Mouse (Mus musculus): ENCODE measurements around the gene B230219D22Rik.
"Not testable (repeated sequence)": the region's sequence is repeated elsewhere in the genome, so short reads cannot be mapped to it uniquely, and the experiment has no call there.

Gene B230219D22Rik

DNA sequence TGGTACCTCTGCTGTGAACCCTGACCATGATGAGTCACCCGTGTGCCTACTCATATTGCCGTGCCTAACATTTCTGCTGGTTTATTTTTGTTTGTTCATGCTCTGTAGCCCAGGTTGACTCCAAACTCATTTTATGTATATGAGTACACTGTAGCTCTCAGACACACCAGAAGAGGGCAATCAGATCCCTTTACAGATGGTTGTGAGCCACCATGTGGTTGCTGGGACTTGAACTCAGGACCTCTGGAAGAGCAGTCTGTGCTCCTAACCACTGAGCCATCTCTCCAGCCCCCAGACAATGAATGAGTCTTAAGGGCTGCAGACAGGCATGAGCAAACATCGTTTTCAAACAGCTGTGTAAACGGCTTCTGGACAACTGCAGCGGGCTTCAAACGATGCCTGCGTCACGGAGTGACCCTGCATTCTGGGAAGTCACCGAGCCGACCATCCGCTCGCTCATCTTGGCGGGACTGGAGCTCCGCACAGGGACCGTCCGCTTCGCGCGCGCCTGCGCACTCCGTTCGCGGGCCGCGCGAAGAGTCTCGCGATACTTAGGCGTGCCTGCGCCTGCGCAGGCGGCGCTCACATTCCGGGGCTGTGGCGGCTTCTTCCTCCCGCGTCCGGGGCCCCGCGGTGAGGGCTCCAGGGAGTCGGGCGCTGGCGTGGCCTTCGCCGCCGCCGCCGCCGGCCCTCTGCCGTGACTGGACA lies at the start of gene B230219D22Rik:
TSS of gene B230219D22Rik (plus strand) at position 590 of the 708 bp plus-strand sequence.
- in situ Hi-C loops (cut with MboI), result no loop called here

DNA sequence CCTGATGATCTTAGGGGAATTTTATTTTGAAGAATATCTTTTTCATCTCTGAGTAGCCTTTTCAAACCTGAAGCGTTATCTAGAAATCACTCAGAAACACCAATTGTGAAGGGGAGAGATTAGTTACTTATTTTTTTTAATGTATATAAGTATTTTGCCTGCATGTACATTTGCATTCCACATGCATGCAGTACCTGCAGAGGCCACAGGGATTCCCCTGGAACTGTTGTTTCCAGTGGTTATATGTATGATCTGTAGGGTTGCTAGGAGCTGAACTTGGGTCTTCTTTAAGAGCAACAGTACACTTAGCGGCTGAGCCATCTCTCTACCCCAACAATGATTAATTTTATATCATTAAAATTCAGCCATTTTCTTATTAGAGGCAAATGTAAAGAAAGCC lies 48.4 kb upstream of the B230219D22Rik start:
- in situ Hi-C loops (cut with MboI), result no loop called here

DNA sequence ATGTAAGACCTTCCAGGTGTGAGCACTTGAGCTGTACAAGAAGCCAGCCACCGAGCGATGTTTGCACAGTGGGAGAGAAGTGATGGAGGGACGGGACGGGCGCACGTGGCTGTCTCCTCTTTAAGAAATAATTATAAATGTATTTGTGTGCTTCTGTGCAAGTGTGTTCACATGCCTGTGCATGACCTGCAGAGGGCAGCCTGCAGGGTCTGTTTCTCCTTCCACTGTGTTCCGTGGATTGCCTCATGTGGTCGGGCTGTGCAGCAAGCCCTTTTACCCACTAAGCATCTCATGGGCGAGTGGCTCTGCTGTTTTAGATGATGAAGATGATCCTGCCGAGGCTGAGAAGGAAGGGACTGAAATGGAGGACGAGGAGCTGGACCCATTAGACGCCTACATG lies 42.8 kb upstream of the B230219D22Rik start:
- in situ Hi-C loops (cut with MboI), result no loop called here

DNA sequence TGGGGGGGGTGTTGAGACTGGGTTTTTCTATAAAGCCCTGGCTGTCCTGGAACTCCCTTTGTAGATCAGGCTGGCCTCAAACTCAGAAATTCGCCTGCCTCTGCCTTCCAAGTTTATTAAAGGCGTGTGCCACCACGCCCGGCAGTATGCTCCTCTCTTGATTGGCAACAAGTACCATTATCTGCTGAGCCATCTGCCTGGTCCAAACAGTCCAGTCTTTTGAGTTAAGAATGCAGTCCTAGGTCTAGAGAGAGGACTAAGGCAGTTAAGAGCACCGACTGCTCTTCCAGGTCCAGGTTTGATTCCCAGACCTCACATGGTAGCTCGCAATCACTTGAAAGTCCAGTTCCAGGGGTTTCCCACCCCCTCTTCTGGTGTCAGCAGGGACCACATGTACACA lies 41.9 kb upstream of the B230219D22Rik start:
- in situ Hi-C loops (cut with MboI), result no loop called here

DNA sequence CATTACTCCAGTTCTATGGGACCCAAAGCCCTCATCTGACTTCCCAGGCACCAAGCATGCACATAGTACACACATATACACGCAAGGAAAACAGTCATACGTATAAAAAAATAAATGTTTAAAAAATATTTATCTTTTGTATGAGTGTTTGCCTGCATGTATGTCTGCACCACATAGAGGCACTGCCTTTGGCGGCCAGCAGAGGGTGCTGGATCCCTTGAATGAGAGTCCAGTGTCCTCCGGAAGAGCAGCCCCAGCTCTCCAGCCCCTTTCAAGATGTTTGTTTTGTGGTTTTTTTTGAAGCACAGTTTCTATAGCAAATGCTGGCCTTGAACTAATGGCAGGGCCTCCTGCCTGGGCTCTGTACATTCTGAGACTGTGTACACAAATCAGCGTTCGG lies 24.4 kb upstream of the B230219D22Rik start:
- in situ Hi-C loops (cut with MboI), result no loop called here

DNA sequence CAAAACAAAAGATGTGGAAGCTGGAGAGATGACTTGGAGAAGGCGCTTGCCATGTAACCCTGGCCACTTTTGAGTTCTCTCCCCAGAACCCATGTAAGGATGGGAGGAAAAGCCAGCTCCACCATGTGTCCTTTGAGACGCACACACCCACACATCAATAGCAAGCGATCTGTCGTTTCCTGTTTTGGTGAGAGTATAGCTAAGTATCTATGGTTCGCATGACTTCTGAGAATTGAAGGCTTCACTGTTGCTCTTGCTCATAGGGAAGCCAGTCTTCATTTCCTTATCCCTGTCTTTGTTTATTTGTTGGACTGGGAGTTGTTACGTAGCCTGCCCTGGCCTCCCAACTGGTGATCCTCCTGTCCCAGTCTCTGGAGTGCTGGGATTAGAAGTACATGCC lies 20.2 kb upstream of the B230219D22Rik start:
- in situ Hi-C loops (cut with MboI), result no loop called here

DNA sequence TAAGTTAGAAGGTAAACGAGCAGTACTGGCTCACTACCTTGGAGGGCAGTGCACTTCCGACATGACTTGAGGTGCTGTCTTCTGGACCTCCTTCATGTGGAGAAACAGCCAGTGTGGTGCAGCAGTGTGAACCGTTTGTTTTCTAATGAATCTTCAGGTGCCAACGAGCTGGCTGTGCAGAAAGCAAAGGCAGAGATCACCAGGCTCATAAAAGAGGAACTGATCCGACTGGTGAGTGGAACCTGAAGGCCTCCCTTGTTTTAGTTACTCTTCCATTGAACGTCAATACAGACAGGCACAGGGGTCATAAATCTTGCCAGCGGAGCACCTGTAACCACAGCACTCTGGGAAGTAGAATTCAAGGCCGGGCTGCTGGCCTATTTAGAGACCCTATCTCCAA lies 15.6 kb upstream of the B230219D22Rik start:
- in situ Hi-C loops (cut with MboI), result no loop called here

DNA sequence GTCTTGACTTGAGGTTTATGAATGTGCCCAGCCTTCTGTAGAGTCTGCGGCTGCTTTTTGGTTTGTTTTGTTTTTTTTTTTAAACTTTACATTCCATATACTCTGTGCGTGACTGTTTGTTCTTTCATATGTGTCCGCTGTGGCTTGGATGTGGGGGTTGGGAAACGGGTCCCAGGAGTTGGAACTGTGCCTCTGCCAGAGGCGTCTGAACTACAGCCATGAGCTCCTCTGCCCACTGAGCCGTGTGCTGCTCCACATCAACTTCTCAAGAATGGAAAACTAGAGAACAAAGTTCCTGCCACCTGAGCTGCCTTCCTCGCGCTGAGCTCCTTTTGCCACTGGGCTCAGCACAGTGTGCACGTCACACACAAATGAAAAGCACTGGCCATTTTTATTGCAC lies 10.7 kb upstream of the B230219D22Rik start:
- in situ Hi-C loops (cut with MboI), result no loop called here

DNA sequence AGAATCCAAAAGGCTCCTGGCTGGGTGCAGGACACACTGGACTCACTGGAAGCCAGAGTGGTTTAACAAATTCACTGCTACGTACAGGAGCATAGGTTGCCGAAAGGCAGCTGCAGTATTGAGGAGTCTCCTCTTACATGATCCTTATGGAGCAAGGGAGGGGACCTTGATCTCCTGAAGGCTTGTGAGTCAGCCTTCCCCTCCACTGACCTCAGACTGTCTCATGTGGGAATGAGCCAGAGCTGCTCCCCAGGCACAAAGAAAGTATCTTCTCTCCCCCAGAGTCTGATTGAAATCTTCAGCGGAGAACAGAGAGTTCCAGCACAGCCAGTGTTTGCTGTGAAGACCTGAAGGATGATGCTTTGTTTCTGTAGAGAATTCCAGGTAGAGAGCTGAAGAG lies 9.3 kb upstream of the B230219D22Rik start:
- in situ Hi-C loops (cut with MboI), result no loop called here

DNA sequence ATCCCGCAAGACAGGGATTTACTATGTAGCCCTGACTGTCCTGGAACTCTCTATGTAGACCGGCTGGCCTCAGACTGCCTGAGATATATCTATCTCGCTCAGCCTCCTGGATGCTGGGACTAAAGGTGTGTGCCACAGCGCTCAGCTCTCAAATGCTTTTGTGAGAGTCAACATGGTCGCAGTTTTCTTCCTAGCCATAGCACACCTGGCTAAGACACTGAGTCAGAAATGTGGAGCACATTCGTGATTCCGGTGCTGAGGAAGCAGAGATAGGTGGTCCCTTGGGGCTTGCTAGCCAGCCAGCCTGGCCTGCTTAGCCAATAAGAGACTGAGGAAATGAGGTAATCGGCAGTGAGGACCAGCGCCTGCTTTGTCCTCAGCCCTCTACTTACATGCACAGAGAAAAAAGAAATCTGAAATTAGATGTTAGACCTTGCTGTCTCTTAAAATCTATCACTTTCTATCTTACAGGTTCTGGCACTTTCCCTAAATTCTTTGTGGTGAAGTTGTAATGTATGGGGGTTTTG lies 6.8 kb upstream of the B230219D22Rik start:
- in situ Hi-C loops (cut with MboI), result no loop called here

DNA sequence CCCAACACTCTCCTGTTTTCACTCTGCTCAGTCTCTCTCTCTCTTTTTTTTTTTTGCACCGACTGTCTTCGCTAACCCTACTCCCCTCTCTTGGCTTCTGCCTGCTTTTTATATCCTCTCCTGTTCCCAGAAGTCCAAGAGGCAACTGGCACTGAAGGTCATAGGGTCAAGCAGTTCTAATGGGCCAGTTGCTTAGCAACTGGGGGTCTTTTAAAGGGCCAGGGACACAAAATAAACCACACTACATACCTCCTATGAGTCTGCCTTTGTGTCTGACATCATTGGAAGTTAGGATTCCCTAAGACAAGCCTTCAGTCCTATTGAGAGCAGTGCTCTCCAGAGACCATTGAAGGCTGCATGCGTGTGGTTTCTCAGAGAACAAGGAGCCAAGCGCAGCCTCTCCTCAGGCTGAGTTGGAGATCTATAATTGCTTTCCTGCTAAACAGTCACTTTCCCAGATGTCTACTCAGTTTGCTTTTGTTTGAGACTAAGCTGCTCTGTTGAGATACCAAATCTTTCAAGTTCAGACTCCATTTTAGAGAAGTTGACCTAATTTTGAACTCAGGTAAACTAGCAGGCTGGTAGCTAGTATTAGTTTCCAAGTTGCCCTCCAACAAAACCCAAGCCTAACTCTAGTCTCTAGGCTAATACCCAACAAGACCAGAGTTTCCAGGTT lies 4.9 kb upstream of the B230219D22Rik start:
- in situ Hi-C loops (cut with MboI), result no loop called here

DNA sequence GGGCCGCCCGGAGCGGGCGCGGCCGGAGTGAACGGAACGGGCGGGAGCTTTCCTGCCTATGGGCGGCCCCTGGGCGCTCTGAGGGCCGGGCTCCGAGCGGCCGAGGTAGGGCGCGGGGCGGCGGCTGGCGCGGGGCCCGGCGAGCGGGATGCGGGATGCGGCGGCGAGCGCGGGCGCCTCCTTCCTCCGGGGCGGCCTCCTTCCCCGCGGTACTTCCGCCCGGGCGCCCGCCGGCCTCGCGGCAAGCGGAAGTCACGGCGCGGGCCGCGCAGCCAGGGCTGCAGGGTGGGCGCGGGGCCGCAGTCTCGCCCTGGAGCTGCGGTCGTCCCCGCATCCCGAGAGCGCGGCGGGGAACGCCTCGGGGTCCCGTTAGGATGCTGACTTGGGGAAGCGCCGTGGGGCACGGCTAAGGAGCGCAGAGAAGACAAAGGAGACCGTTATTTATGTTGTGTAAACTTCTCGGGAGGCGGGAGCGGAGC lies 358 bp downstream of the B230219D22Rik start:
- in situ Hi-C loops (cut with MboI), result no loop called here

DNA sequence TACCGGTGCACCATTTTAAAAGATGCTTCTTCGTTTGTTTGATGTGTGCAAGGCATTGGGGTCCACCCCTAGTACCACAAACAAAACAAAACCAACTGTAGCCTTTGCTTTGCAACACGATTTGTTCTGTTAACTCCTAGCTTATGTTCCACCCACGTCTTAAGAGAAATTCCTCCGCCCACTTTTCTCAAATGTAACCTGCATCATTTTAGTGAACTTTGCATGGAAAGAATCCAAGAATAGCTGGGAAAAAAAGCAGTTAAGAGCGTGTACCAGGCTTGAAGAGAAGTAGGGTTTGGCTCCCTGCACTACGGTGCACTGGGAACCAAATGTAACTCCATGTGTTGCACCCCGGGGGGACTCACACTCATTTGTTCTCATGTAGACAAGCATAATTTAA lies 1.2 kb downstream of the B230219D22Rik start:
- in situ Hi-C loops (cut with MboI), result no loop called here

DNA sequence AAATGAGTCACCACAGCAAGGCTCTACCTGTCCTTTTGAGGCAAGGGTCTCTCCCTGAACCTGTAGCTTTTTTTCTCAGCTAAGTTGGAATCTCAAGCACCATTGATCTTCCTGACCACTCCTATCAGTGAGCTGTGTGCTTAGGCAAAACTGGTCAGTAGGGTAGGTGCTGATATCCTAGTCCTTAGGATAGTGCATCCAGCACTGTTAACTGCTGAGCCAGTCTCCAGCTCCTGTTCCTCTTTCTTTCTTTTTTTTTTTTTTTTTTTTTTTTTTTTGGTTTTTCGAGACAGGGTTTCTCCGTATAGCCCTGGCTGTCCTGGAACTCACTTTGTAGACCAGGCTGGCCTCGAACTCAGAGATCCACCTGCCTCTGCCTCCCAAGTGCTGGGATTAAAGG lies 3.1 kb downstream of the B230219D22Rik start:
- in situ Hi-C loops (cut with MboI), result not testable (repeated sequence)

DNA sequence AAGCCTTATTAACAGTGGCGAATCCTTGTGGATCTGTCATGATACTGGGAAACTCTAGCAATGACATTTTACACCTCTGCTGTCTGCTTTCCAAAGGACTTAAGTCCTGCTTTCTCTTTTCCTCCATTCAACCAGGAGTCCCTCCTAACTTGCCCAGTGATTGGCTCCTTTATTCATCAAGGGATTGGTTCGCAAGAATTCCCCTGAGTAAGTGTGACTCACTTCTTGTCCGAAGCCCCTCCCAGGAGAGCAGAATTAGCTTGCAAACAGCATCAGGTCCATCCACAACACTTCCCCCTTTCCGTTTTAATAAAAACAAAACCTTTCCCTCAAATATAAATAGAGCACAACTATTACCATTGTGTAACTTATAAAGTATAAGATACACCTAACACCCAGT lies 11.4 kb downstream of the B230219D22Rik start:
- in situ Hi-C loops (cut with MboI), result no loop called here

DNA sequence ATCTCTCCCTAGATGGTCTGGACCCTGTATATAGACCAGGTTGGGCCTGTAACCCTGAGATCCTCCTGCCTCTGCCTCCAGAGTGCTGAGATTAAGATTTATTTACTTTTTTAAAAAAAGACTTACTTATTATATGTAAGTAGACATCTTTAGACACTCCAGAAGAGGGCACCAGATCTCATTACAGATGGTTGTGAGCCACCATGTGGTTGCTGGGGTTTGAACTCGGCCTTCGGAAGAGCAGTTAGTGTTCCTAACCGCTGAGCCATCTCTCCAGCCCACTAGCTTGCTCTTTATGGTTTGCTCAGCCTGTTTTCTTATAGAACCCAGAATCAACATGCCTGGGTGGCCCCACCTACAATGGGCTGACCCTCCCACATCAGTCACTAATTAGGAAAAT lies 19.9 kb downstream of the B230219D22Rik start:
- in situ Hi-C loops (cut with MboI), result no loop called here

DNA sequence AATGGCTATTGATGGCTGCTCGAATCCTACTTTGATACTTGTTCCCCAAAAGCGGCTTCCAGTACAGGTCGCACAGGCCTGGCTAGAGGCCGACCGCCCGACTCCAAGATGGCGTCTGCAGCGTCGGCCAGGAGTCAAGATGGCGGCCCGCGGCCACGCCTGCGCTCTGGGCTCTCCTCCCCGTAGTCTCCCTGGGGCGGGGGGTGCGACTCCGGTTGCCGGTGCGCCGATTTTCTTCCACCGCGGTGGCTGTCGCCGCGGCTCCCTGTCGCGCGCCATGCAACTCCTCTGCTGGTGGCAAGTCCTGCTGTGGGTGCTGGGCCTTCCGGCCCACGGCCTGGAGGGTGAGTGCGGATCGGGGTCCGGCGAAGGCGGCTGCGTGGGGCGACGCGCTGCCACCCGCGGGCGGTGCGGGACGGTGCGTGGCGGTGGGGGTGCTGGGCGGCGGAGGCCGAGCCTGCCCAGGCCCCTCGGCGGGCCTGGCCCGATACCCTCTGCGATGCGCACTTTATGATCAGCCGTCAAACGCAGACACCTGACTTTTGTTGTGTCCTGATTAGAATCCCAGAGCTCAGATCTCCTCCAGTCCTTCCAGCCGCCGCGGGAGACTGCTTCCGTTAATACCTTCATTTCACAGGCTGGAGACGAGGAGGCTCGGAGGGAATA lies 21.7 kb downstream of the B230219D22Rik start, which contains the start of gene Txndc15:
TSS of gene Txndc15 (plus strand) at position 150 of the 666 bp plus-strand sequence.
- in situ Hi-C loops (cut with MboI), result no loop called here

DNA sequence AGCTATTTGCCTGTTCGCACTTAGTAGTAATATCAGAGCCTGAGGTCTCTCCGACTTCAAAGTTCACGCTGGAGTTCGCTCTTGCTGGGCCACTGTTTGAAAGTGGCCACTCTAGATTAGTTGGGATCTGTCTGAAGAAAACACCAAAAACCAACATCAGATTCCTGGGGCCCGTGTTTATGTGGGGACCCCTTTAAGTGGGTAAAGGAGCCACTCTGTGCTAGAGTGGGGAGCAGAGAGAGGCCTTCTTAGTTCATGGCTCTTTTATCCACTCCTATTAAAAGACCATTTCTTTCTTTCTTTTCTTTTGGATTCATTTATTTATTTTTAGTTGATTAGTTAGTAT lies 22.2 kb downstream of the B230219D22Rik start:
- in situ Hi-C loops (cut with MboI), result no loop called here

DNA sequence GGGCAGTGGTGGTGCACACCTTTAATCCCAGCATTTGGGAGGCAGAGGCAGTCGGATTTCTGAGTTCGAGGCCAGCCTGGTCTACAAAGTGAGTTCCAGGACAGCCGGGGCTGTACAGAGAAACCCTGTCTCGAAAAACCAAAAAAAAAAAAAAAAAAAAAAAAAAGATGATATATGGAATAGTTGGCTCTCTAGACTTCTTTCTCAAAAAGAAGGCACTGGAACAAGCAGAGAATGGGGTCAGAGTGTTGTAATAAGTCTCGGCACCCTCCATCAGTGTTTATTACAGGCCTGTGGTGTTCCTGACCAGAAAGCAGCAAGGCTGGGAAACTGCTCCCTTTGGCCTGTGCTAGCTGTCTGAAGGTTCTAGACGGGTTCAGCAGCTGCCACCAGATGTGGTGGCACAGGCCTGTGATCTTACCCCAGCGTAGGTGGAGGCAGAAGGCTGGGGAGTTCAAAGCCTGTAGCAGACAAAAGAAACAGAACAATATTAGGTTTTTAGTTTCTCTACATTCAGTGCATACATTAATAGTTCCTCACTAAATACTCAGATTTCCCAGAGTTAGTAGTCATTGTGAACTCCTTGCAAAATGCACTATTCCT lies 23.1 kb downstream of the B230219D22Rik start:
- in situ Hi-C loops (cut with MboI), result no loop called here

DNA sequence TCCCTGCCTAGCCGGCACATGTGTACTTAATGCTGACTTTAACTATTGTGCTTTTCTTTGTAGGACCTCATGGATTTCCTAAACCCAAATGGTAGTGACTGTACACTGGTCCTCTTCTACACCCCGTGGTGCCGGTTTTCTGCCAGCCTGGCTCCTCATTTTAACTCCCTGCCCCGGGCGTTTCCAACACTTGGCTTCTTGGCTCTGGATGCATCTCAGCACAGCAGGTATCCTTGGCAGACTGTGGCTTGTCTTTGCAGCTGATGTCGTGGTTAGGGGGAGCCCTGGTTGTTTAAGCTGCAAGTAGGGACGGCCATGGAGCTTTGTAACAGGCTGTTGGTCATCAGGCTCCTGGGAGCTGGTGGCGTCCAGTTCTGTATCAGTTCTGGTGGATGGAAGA lies 28.6 kb downstream of the B230219D22Rik start:
- in situ Hi-C loops (cut with MboI), result no loop called here

DNA sequence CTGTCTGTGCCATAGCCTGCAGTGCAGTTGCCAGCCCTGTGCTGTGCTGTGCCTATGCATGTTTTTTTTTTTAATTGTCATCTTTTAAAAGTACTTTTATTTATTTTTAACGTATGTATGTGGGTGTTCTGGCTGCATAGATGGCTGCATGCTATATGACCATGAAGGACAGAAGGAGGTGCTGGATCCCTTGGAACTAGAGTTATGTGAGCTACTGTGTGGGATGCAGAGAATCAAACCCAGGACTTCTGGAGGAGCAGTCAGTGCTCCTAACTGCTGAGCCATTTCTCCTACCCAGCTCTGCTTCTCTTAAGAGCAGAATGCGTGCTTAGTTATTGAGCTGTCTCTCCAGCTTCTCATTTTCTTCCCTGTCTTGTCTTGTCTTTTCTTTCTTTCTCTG lies 29.1 kb downstream of the B230219D22Rik start:
- in situ Hi-C loops (cut with MboI), result no loop called here

DNA sequence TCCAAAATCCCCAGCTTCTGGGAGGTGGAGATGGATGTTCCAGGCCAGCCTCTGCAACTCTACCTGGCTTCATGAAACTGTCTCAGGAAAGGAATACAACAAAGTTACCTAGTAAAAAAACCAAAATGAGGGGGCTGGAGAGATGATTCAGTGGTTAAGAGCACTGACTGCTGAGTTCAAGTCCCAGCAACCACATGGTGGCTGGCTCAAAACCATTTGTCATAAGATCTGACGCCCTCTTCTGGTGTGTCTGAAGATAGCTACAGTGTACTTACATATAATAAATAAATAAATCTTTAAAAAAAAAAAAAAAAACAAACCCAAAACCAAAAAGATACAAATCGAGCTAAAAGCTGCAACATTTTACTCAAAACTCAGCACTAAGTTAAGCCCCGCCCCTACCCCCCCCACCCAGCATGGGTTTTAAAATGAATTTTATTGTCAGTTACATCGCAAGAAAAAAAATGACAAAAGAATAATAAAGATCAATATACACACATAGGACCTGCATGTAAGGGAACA lies 33.7 kb downstream of the B230219D22Rik start:
- in situ Hi-C loops (cut with MboI), result no loop called here
